Mouse (Mus musculus): ENCODE results near the gene Olfr622. TPM values are rescaled to one million over a fixed set of nuclear protein-coding genes. Genes with fewer than 3 reads are reported as not detected.

Gene Olfr622
- total RNA-seq (2021): not detected
- long read RNA-seq, experiment 1: 0 reads
- long read RNA-seq, experiment 2: 0 reads

- DNase-seq: no peak
Measured at GRCm38 (mm10) chr7:103642602-103643001, at the start of gene Olfr622. Gene Olfr622 (minus strand): TSS chr7:103642702.

- no peak for DNase-seq
Measured at GRCm38 (mm10) chr7:103682420-103682819, 39.9 kb upstream of the Olfr622 start, which contains the start of gene Olfr625-ps1. Gene Olfr625-ps1 (plus strand): TSS chr7:103682720.

- DNase-seq: no peak
Measured at GRCm38 (mm10) chr7:103671091-103671490, 28.6 kb upstream of the Olfr622 start, which contains the start of gene Olfr624. Gene Olfr624 (minus strand): TSS chr7:103671191.

- DNase-seq: no peak
Measured at GRCm38 (mm10) chr7:103663598-103663997, 21.1 kb upstream of the Olfr622 start, which contains the start of gene Olfr623. Gene Olfr623 (minus strand): TSS chr7:103663698.

- DNase-seq: no peak
Measured at GRCm38 (mm10) chr7:103644070-103644469, 1.6 kb upstream of the Olfr622 start.

- DNase-seq: no peak
Measured at GRCm38 (mm10) chr7:103636795-103637194, 5.7 kb downstream of the Olfr622 start.

- DNase-seq: no peak
Measured at GRCm38 (mm10) chr7:103612434-103612833, 30.1 kb downstream of the Olfr622 start, which contains the start of gene Olfr620. Gene Olfr620 (minus strand): TSS chr7:103612534.

GRCm38 (mm10) chr7:103607425-103607824 is 35.1 kb downstream of the Olfr622 start:
- DNase-seq: no peak

GRCm38 (mm10) chr7:103600275-103600674 is 42.2 kb downstream of the Olfr622 start, which contains the start of gene Olfr619:
Gene Olfr619 (plus strand): TSS chr7:103600575.
- no peak for DNase-seq

GRCm38 (mm10) chr7:103589803-103590202 is 52.7 kb downstream of the Olfr622 start, which contains the start of gene Olfr618:
Gene Olfr618 (plus strand): TSS chr7:103590103.
- DNase-seq: no peak

Other genes starting within 250 kb of the Olfr622 start
- not detected for gene Usp17lc, start 227.6 kb downstream of the Olfr622 start, total RNA-seq (2021)
- not detected for gene Olfr605, start 197.3 kb downstream of the Olfr622 start, total RNA-seq (2021)
- gene Olfr606, start 193.7 kb downstream of the Olfr622 start, total RNA-seq (2021): not detected
- gene Olfr607, start 178.6 kb downstream of the Olfr622 start, total RNA-seq (2021): not detected
- not detected for gene Olfr608, start 172.8 kb downstream of the Olfr622 start, total RNA-seq (2021)
- not detected for gene Olfr609, start 144.6 kb downstream of the Olfr622 start, total RNA-seq (2021)
- not detected for gene Olfr610, start 130.6 kb downstream of the Olfr622 start, total RNA-seq (2021)
- not detected for gene Olfr611, start 121.9 kb downstream of the Olfr622 start, total RNA-seq (2021)
- not detected for gene Olfr612, start 100.0 kb downstream of the Olfr622 start, total RNA-seq (2021)
- gene Olfr613, start 94.6 kb downstream of the Olfr622 start, total RNA-seq (2021): not detected
- gene Olfr615, start 86.6 kb downstream of the Olfr622 start, total RNA-seq (2021): not detected
- gene Olfr616, start 73.6 kb downstream of the Olfr622 start, total RNA-seq (2021): not detected
- gene Olfr617, start 69.6 kb downstream of the Olfr622 start, total RNA-seq (2021): not detected
- not detected for gene Olfr618, start 52.6 kb downstream of the Olfr622 start, total RNA-seq (2021)
- not detected for gene Olfr619, start 42.1 kb downstream of the Olfr622 start, total RNA-seq (2021)
- gene Olfr620, start 30.2 kb downstream of the Olfr622 start, total RNA-seq (2021): not detected
- not detected for gene Olfr623, start 21.0 kb upstream of the Olfr622 start, total RNA-seq (2021)
- under 1 TPM; 0.06 to 0.09 TPM for gene Olfr624, start 28.5 kb upstream of the Olfr622 start, total RNA-seq (2021)
- not detected for gene Olfr625-ps1, start 40.0 kb upstream of the Olfr622 start, total RNA-seq (2021)
- not detected for gene Olfr243, start 72.0 kb upstream of the Olfr622 start, total RNA-seq (2021)
- not detected for gene Olfr628, start 87.7 kb upstream of the Olfr622 start, total RNA-seq (2021)
- not detected for gene Olfr629, start 102.2 kb upstream of the Olfr622 start, total RNA-seq (2021)
- not detected for gene Olfr630, start 114.6 kb upstream of the Olfr622 start, total RNA-seq (2021)
- gene Olfr69, start 128.9 kb upstream of the Olfr622 start, total RNA-seq (2021): not detected
- not detected for gene Olfr68, start 137.0 kb upstream of the Olfr622 start, total RNA-seq (2021)
- not detected for gene Olfr67, start 149.1 kb upstream of the Olfr622 start, total RNA-seq (2021)
- 100 to 1,000 TPM; 489 to 710 TPM for gene Hbb-bt, start 171.3 kb upstream of the Olfr622 start, total RNA-seq (2021)
- 1,000 to 10,000 TPM; 3,542 to 4,429 TPM for gene Hbb-bs, start 185.4 kb upstream of the Olfr622 start, total RNA-seq (2021)
- gene Hbb-bh2, start 197.8 kb upstream of the Olfr622 start, total RNA-seq (2021): not detected
- gene Hbb-bh1, start 200.5 kb upstream of the Olfr622 start, total RNA-seq (2021): not detected
- gene Hbb-y, start 210.5 kb upstream of the Olfr622 start, total RNA-seq (2021): not detected
- not detected for gene Olfr66, start 243.6 kb upstream of the Olfr622 start, total RNA-seq (2021)

All from adrenal gland, postnatal 10 days (tissue).